Mouse (Mus musculus): ENCODE measurements around the gene Scgb1a1. TPM values are rescaled to one million over a fixed set of nuclear protein-coding genes. Genes with fewer than 3 reads are reported as not detected.
"Not testable (repeated sequence)": the region's sequence is repeated elsewhere in the genome, so short reads cannot be mapped to it uniquely, and the experiment has no call there.

Scgb1a1 gene
- 0.45 and 1.1 TPM in 2 replicates for polyA plus RNA-seq (2012; rRNA removed)

- 75% methylated on average over 4 of the region's 4 CpGs for WGBS
- DNase-seq (ENCODE audit: low read depth, low spot score): no peak
Measured at GRCm38 (mm10) chr19:9087821-9088220, at the start of gene Scgb1a1. Gene Scgb1a1, minus strand, starts transcription at chr19:9087958.

- 79% methylated on average over 1 of the region's 1 CpGs for WGBS
- no peak for DNase-seq (ENCODE audit: low read depth, low spot score)
Measured at GRCm38 (mm10) chr19:9137159-9137558, 49.4 kb upstream of the Scgb1a1 start.

GRCm38 (mm10) chr19:9135512-9136331, 48.0 kb upstream of the Scgb1a1 start, which contains the start of gene Asrgl1:
Gene Asrgl1, minus strand, starts transcription at chr19:9135636.
- 10% methylated on average over 31 of the region's 31 CpGs for WGBS
- no peak for DNase-seq (ENCODE audit: low read depth, low spot score)

GRCm38 (mm10) chr19:9134746-9135511, 47.2 kb upstream of the Scgb1a1 start:
- whole genome bisulfite sequencing: 1% methylated on average over 37 of the region's 37 CpGs

GRCm38 (mm10) chr19:9129996-9130395, 42.2 kb upstream of the Scgb1a1 start:
- no peak for DNase-seq (ENCODE audit: low read depth, low spot score)

More at GRCm38 (mm10) chr19:9134746-9135511, 47.2 kb upstream of the Scgb1a1 start:
- DNase-seq (ENCODE audit: low read depth, low spot score): no peak

GRCm38 (mm10) chr19:9128499-9129194, 40.9 kb upstream of the Scgb1a1 start:
- 91% methylated on average over 4 of the region's 4 CpGs for WGBS
- no peak for DNase-seq (ENCODE audit: low read depth, low spot score)

More at GRCm38 (mm10) chr19:9129996-9130395, 42.2 kb upstream of the Scgb1a1 start:
- 13% methylated on average over 1 of the region's 1 CpGs for WGBS

GRCm38 (mm10) chr19:9123986-9124385, 36.2 kb upstream of the Scgb1a1 start:
- WGBS: 93% methylated on average over 2 of the region's 2 CpGs
- not testable (repeated sequence) for DNase-seq (ENCODE audit: low read depth, low spot score)

GRCm38 (mm10) chr19:9122390-9122789, 34.6 kb upstream of the Scgb1a1 start:
- 98% methylated on average over 1 of the region's 1 CpGs for WGBS
- no peak for DNase-seq (ENCODE audit: low read depth, low spot score)

- WGBS: 90% methylated on average over 3 of the region's 3 CpGs
Measured at GRCm38 (mm10) chr19:9119655-9120425, 32.1 kb upstream of the Scgb1a1 start.

GRCm38 (mm10) chr19:9117275-9117674, 29.5 kb upstream of the Scgb1a1 start:
- DNase-seq (ENCODE audit: low read depth, low spot score): no peak
- 78% methylated on average over 5 of the region's 5 CpGs for WGBS

More at GRCm38 (mm10) chr19:9119655-9120425, 32.1 kb upstream of the Scgb1a1 start:
- no peak for DNase-seq (ENCODE audit: low read depth, low spot score)

GRCm38 (mm10) chr19:9116268-9116667, 28.5 kb upstream of the Scgb1a1 start:
- 59% methylated on average over 4 of the region's 4 CpGs for WGBS

GRCm38 (mm10) chr19:9112043-9112442, 24.3 kb upstream of the Scgb1a1 start:
- WGBS: 72% methylated on average over 8 of the region's 8 CpGs
- no peak for DNase-seq (ENCODE audit: low read depth, low spot score)

More at GRCm38 (mm10) chr19:9116268-9116667, 28.5 kb upstream of the Scgb1a1 start:
- DNase-seq (ENCODE audit: low read depth, low spot score): no peak

- DNase-seq (ENCODE audit: low read depth, low spot score): peak; percentile 31
- 51% methylated on average over 4 of the region's 4 CpGs for WGBS
Measured at GRCm38 (mm10) chr19:9110182-9110869, 22.6 kb upstream of the Scgb1a1 start.

- no peak for DNase-seq (ENCODE audit: low read depth, low spot score)
- 76% methylated on average over 1 of the region's 1 CpGs for WGBS
Measured at GRCm38 (mm10) chr19:9108536-9108935, 20.8 kb upstream of the Scgb1a1 start.

- no peak for DNase-seq (ENCODE audit: low read depth, low spot score)
- 44% methylated on average over 1 of the region's 1 CpGs for WGBS
Measured at GRCm38 (mm10) chr19:9107379-9107755, 19.6 kb upstream of the Scgb1a1 start.

GRCm38 (mm10) chr19:9106751-9107378, 19.1 kb upstream of the Scgb1a1 start:
- 20% methylated on average over 4 of the region's 4 CpGs for WGBS
- no peak for DNase-seq (ENCODE audit: low read depth, low spot score)

GRCm38 (mm10) chr19:9106096-9106495, 18.3 kb upstream of the Scgb1a1 start:
- DNase-seq (ENCODE audit: low read depth, low spot score): no peak

GRCm38 (mm10) chr19:9105101-9105685, 17.4 kb upstream of the Scgb1a1 start:
- WGBS: 65% methylated on average over 3 of the region's 3 CpGs
- no peak for DNase-seq (ENCODE audit: low read depth, low spot score)

More at GRCm38 (mm10) chr19:9106096-9106495, 18.3 kb upstream of the Scgb1a1 start:
- 63% methylated on average over 5 of the region's 5 CpGs for WGBS

All from large intestine, adult 2 months (tissue).